Mouse (Mus musculus): ENCODE measurements around the gene Micu1. TPM values are rescaled to one million over a fixed set of nuclear protein-coding genes. Genes with fewer than 3 reads are reported as not detected.
A peak's percentile ranks its signal among the peaks of the same experiment; 100 is the strongest.

Gene Micu1
- polyA plus RNA-seq, 1 experiment from 2014 or later = 88.2 TPM

DNA sequence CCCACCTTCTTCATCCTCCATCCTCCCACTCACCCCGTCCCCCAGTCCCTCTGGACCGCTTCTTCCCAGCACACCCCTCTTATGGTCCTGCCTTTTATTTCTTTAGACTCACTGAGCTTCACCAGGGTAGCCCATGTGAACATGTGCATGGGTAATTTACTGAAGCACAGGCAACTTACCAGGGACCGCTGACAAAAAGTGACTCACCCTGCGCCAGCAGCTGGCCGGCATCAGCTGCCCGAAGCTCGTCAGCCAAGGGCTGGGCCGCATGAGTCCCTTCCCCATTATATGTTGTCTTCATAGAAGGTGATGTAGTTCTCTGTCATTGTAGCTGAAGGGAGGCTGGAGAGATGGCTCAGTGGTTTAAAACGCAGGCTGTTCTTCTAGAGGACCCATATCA is 111.5 kb downstream of the Micu1 start:
- no peaks in the 10 kb centered on the region for H3K9me3 ChIP-seq (replicated peaks)
- H3K4me3 ChIP-seq (replicated peaks) = no peak overlapping the region
- H3K4me1 ChIP-seq = peaks cover 12% of the 10 kb centered on the region
- no peak for ATAC-seq (ENCODE audit: insufficient number of reproducible peaks, low FRiP score, low TSS enrichment, low read depth)
- no peak overlapping the region for H3K27ac ChIP-seq (replicated peaks)
- H3K36me3 ChIP-seq = no peaks in the 10 kb centered on the region
- H3K9ac ChIP-seq = no peak overlapping the region
- 90% methylated on average over 9 of the region's 9 CpGs for WGBS
- no peak overlapping the region for H3K4me2 ChIP-seq (replicated peaks)
- no peaks in the 10 kb centered on the region for H3K27me3 ChIP-seq

DNA sequence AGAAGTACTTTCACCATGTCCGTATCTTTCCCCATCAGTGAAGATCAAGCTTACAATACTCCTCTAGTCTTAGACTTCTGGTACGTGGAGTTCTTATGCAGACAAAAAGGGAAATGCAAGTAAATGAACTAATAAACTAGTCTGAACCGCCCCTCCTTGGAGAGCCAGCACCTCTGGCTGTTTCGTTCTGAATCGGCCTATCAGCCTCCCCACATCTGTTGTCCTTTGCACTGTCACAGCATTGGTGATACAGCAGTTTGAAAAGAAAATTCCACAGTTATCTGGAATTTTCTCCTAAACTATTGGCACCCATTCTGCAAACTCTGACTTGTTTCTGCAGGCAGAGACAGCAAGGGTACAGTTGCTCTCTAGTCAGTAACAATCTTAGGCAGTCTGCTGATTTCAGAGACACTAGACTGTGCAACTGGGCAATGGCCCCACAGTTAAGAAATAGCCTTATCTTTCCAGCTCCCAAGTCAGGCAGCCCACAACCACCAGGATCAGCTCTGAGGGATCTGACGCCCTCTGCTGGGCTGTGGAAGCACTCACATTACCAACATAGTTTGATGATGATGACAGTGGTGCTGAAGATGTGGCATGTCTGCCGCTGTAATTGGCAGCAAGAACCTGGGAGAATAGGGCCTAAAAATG is 112.4 kb downstream of the Micu1 start:
- Histone ChIP-seq H3K4me1 (peaks cover 12% of the 10 kb centered on the region), H3K4me2 (replicated peaks) (no peak overlapping the region), H3K27me3 (no peaks in the 10 kb centered on the region), H3K9me3 (replicated peaks) (no peaks in the 10 kb centered on the region), H3K4me3 (replicated peaks) (no peak overlapping the region), H3K27ac (replicated peaks) (no peak overlapping the region), H3K36me3 (no peaks in the 10 kb centered on the region), H3K9ac (no peak overlapping the region)
- 69% methylated on average over 7 of the region's 7 CpGs for WGBS
- no peak for ATAC-seq (ENCODE audit: insufficient number of reproducible peaks, low FRiP score, low TSS enrichment, low read depth)

DNA sequence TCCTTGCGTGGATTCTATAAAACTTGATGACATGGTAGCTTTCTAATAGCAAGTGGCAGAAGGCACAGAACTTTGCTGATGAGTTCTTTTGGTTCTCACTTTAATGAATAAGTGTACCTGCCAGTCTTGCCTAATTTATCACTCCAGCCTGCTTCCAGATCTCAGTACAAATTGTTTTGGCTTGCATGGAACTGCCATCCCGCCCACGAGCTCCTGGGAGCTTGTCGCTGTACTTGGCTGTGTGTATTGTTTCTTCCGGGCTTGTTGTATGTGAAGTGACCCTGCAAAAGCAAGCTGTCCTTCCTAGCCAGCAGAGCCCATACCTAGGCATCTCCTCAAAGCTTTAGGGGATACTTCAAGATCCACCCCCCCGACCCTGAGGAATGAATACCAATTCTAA is 114.3 kb downstream of the Micu1 start:
- Histone ChIP-seq H3K9me3 (replicated peaks) (no peaks in the 10 kb centered on the region), H3K27me3 (no peaks in the 10 kb centered on the region), H3K4me2 (replicated peaks) (no peak overlapping the region), H3K4me3 (replicated peaks) (no peak overlapping the region), H3K4me1 (peaks cover 12% of the 10 kb centered on the region), H3K36me3 (no peaks in the 10 kb centered on the region), H3K9ac (no peak overlapping the region), H3K27ac (replicated peaks) (no peak overlapping the region)
- 54% methylated on average over 6 of the region's 6 CpGs for WGBS
- no peak for ATAC-seq (ENCODE audit: insufficient number of reproducible peaks, low FRiP score, low TSS enrichment, low read depth)

GRCm38 (mm10) chr10:59817528-59817927 is 115.3 kb downstream of the Micu1 start:
- Histone ChIP-seq H3K4me2 (replicated peaks) (no peak overlapping the region), H3K27ac (replicated peaks) (no peak overlapping the region), H3K9ac (no peak overlapping the region), H3K36me3 (no peaks in the 10 kb centered on the region), H3K4me3 (replicated peaks) (no peak overlapping the region), H3K4me1 (peaks cover 12% of the 10 kb centered on the region), H3K27me3 (no peaks in the 10 kb centered on the region), H3K9me3 (replicated peaks) (no peaks in the 10 kb centered on the region)
- ATAC-seq (ENCODE audit: insufficient number of reproducible peaks, low FRiP score, low TSS enrichment, low read depth) = no peak
- 28% methylated on average over 2 of the region's 2 CpGs for WGBS

DNA sequence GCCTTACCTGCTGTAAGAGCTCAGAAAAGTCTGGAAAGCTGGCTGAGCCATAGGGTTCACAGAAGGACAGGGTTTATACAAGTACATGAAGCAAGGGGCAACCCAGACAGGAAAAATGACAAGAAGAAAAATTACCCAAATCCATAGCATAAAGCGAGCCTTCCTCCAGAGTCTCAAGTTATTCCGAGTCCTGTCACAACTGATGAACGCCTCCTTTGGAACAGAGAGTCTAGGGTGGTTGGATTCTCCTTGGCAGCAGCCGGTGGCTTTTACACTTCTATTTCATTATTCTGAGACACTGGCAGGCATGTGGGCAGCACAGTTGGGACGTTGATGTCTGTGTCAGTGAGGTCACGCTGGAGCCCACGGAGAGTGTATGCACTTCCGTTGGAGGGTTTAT is 115.7 kb downstream of the Micu1 start:
- Histone ChIP-seq H3K4me2 (replicated peaks) (no peak overlapping the region), H3K4me3 (replicated peaks) (no peak overlapping the region), H3K27me3 (no peaks in the 10 kb centered on the region), H3K27ac (replicated peaks) (no peak overlapping the region), H3K36me3 (no peaks in the 10 kb centered on the region), H3K4me1 (peaks cover 11% of the 10 kb centered on the region), H3K9me3 (replicated peaks) (no peaks in the 10 kb centered on the region), H3K9ac (no peak overlapping the region)
- ATAC-seq (ENCODE audit: insufficient number of reproducible peaks, low FRiP score, low TSS enrichment, low read depth) = no peak
- 80% methylated on average over 8 of the region's 8 CpGs for WGBS

DNA sequence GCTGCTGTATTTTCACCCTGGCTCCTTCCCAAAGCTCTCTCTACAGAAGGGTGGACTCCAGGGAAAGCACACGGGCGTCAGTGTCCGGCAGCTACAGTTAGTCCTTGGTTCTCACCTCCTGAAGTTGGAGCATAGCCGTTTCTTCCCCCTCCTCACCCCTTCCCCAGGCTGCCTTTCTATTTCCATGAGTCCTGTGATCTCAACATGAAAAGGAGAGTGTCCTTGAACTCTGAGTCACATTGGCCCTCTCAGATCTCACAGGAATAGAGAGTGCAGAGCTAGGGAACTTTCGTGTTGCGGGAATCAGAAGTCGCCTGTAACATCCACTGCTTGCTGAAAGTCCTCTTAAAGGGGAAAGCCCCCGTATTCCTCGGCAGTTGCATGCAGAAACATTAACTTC is 116.9 kb downstream of the Micu1 start:
- Histone ChIP-seq H3K27me3 (no peaks in the 10 kb centered on the region), H3K27ac (replicated peaks) (no peak overlapping the region), H3K4me3 (replicated peaks) (no peak overlapping the region), H3K9me3 (replicated peaks) (no peaks in the 10 kb centered on the region), H3K36me3 (no peaks in the 10 kb centered on the region), H3K4me2 (replicated peaks) (no peak overlapping the region), H3K9ac (no peak overlapping the region), H3K4me1 (peaks cover 7% of the 10 kb centered on the region)
- no peak for ATAC-seq (ENCODE audit: insufficient number of reproducible peaks, low FRiP score, low TSS enrichment, low read depth)
- 73% methylated on average over 9 of the region's 9 CpGs for WGBS

DNA sequence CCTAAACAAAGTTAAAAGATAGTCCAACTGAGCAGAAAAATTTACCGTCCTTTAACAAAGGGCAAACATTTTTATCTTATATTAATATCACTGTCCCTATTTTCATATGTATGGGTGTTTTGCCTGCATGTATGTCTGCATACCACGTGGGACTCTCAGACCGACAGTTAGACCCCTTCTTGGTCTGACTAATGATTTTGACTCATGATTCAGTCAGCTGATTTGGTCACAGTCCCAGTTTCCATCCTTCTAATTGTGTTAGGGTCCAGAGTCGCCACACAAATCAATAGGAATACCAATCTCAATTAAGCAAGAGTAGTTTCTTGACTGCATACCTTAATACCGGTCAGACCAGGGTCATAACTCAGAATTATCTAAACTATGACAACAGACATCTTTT is 118.6 kb downstream of the Micu1 start:
- no peak overlapping the region for H3K27ac ChIP-seq (replicated peaks)
- 90% methylated on average over 5 of the region's 5 CpGs for WGBS
- no peak overlapping the region for H3K4me3 ChIP-seq (replicated peaks)
- H3K27me3 ChIP-seq = no peaks in the 10 kb centered on the region
- peaks cover 7% of the 10 kb centered on the region for H3K4me1 ChIP-seq
- no peaks in the 10 kb centered on the region for H3K9me3 ChIP-seq (replicated peaks)
- no peak overlapping the region for H3K4me2 ChIP-seq (replicated peaks)
- H3K9ac ChIP-seq = no peak overlapping the region
- ATAC-seq (ENCODE audit: insufficient number of reproducible peaks, low FRiP score, low TSS enrichment, low read depth) = no peak
- H3K36me3 ChIP-seq = no peaks in the 10 kb centered on the region

DNA sequence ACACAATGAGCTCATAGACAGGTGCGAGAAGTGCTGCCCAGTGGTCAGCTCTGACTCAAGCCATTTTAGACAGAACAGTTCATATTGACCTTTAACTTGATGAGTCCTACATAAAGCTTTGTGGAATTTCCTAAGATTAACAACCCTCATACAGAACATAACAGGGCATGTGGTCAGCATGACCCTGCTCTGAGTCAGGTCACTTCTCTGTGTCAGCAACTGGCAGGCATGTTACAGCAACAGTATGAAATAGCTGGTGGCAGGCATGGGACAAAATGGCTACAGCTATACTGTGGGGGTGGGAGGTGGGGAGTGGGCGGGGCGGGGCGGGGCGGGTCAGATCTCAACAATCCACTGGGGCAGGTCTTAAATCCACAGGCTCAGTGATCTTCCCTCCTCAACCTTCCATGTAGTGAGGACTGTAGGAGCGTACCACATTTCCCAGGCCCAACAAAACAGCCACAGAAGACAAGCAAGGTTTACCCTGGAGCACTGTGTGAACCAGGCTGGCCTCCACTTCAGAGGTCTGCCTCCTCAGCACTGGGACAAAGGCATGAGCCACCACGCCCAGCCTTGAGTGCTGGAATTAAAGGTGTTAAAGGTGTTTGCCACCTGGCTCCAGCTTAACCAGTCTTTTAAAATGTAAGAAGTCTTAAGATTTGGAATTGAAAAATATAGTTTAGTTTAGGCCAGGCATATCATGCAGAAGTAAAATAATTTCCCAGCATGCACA is 119.2 kb downstream of the Micu1 start:
- ATAC-seq (ENCODE audit: insufficient number of reproducible peaks, low FRiP score, low TSS enrichment, low read depth) = no peak
- no peaks in the 10 kb centered on the region for H3K27me3 ChIP-seq
- no peak overlapping the region for H3K4me3 ChIP-seq (replicated peaks)
- no peak overlapping the region for H3K27ac ChIP-seq (replicated peaks)
- H3K4me1 ChIP-seq = peaks cover 3% of the 10 kb centered on the region; the same call in 1 of the 2 replicates
- no peak overlapping the region for H3K9ac ChIP-seq
- 88% methylated on average over 7 of the region's 7 CpGs for WGBS
- no peak overlapping the region for H3K4me2 ChIP-seq (replicated peaks)
- no peaks in the 10 kb centered on the region for H3K9me3 ChIP-seq (replicated peaks)
- H3K36me3 ChIP-seq = no peaks in the 10 kb centered on the region

DNA sequence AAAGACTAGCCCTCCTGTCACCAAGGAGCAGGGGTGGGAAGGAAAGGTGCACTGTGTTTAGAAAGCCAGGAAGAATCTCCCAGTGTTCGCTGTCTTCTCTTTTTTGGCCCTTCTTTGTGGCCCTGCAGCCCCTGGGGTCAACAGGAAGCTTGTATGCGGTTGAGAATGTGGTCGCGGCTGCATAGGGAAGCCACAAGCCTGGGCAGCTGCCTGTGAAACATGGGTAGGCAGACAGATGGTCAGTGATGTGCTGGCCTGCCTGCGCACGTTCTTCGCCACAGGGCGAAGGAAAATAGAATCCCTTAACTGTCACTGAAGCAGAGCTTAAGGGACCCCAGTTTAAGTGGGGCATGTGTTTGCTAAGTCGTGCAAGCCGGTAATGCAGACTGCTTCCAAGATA is 120.6 kb downstream of the Micu1 start:
- Histone ChIP-seq H3K27me3 (no peaks in the 10 kb centered on the region), H3K4me2 (replicated peaks) (no peak overlapping the region), H3K9ac (no peak overlapping the region), H3K4me3 (replicated peaks) (no peak overlapping the region), H3K36me3 (peaks cover 10% of the 10 kb centered on the region), H3K27ac (replicated peaks) (no peak overlapping the region), H3K4me1 (peaks cover 3% of the 10 kb centered on the region; the same call in 1 of the 2 replicates), H3K9me3 (replicated peaks) (no peaks in the 10 kb centered on the region)
- WGBS = 64% methylated on average over 10 of the region's 10 CpGs
- no peak for ATAC-seq (ENCODE audit: insufficient number of reproducible peaks, low FRiP score, low TSS enrichment, low read depth)

DNA sequence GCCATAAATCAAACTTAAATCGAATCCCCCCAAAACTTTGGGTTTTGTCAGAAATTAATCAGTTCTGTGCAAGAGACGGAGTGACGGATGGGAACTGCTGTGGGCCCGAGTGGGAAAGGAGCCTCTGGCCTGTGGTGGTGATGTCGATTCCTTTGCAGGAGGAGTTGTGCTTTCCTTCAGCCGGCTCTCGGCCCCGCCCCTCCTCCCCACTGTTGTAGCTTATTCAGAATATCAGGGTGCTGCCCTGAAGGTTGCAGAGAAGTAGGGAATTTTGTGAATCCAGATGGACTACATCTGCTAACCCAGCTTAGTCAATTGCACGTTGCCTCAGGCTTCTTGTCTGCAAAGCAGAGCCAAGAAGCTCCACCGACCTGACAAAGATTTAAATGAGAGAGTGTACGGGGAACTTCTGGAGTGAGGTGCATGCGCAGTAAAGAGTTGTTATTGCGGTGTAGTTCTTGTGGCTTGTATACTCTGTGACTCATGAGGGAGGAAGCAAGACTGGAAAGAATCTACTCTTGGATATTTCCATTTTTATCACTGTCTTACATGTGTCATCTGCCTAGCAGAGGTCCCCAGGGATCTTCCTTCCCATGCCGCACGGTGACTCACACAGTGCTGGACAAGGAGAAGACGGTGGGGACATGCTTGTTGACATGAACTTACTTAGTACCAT is 123.0 kb downstream of the Micu1 start:
- 60% methylated on average over 16 of the region's 16 CpGs for WGBS
- Histone ChIP-seq H3K4me2 (replicated peaks) (no peak overlapping the region), H3K4me1 (peaks cover 3% of the 10 kb centered on the region; the same call in 1 of the 2 replicates), H3K27me3 (no peaks in the 10 kb centered on the region), H3K27ac (replicated peaks) (peak overlapping the region; percentile 1; the same call in 1 of the 2 replicates), H3K36me3 (peaks cover 30% of the 10 kb centered on the region), H3K4me3 (replicated peaks) (no peak overlapping the region), H3K9me3 (replicated peaks) (no peaks in the 10 kb centered on the region), H3K9ac (no peak overlapping the region)
- ATAC-seq (ENCODE audit: insufficient number of reproducible peaks, low FRiP score, low TSS enrichment, low read depth) = no peak

- ATAC-seq (ENCODE audit: insufficient number of reproducible peaks, low FRiP score, low TSS enrichment, low read depth) = no peak
- 92% methylated on average over 6 of the region's 6 CpGs for whole genome bisulfite sequencing
- H3K27ac ChIP-seq (replicated peaks) = no peak overlapping the region
- no peaks in the 10 kb centered on the region for H3K27me3 ChIP-seq
- H3K4me3 ChIP-seq (replicated peaks) = no peak overlapping the region
- H3K36me3 ChIP-seq = peaks cover 30% of the 10 kb centered on the region
- H3K4me1 ChIP-seq = no peaks in the 10 kb centered on the region
- no peak overlapping the region for H3K4me2 ChIP-seq (replicated peaks)
- H3K9me3 ChIP-seq (replicated peaks) = no peaks in the 10 kb centered on the region
- no peak overlapping the region for H3K9ac ChIP-seq
Measured at GRCm38 (mm10) chr10:59829886-59830285, 127.6 kb downstream of the Micu1 start.
